In genomic region chr10:77418138-77418537, GRCm38 (mm10) we compare ENCODE assay signal across 8 mouse cellular contexts. TPM values are rescaled to one million over a fixed set of nuclear protein-coding genes. Genes with fewer than 3 reads are reported as not detected.
DNase-seq lines count a peak whose midpoint lies in the region; ATAC-seq lines count a peak whose summit lies in the region.

Gene Adarb1 (minus strand): TSS chr10:77418270.

- WGBS in intestine, embryonic 15.5 days, result under 1% methylated on average over 53 of the region's 57 CpGs

- H3K27ac ChIP-seq in intestine, embryonic 15.5 days, result no peak within 1 kb of the TSS

- H3K36me3 ChIP-seq in intestine, embryonic 15.5 days, result no peaks in the 10 kb centered on the region

- H3K4me1 ChIP-seq in intestine, embryonic 15.5 days (replicated peaks), result peaks cover 9% of the 10 kb centered on the region

- peaks cover 16% of the 10 kb centered on the region for H3K27me3 ChIP-seq in intestine, embryonic 15.5 days (replicated peaks)

- peak within 1 kb of the TSS; percentile 83 for H3K4me3 ChIP-seq in intestine, embryonic 15.5 days (replicated peaks)

- intact Hi-C loops in left cerebral cortex, postnatal 14 days (cut with DNase I), result loop anchor here (5.0 kb wide), 2 partner anchors 51 to 79 kb away; no protein-coding TSS in a partner anchor

- peak within 1 kb of the TSS; percentile 65 for H3K9ac ChIP-seq in intestine, embryonic 15.5 days

- H3K4me2 ChIP-seq in intestine, embryonic 15.5 days (replicated peaks), result peak within 1 kb of the TSS; percentile 98

- peak; percentile 97 for ATAC-seq in intestine, embryonic 15.5 days
- peak; percentile 95 for ATAC-seq in megakaryocyte-erythroid progenitor cell, adult 5-6 weeks (replicated peaks; ENCODE audit: low FRiP score, low TSS enrichment, poor library complexity, severe bottlenecking)

- DNase-seq in adrenal gland, postnatal 10 days, result peak; percentile 96
- peak; percentile 95 for DNase-seq in embryo, embryonic 9.5 days (ENCODE audit: extremely low spot score)
- DNase-seq in gastrocnemius, postnatal 4 days (ENCODE audit: low spot score in 2 of 2), result peak; percentile 87
- DNase-seq in left cerebral cortex, postnatal 14 days (ENCODE audit: low spot score in 2 of 2), result peak; percentile 90
- DNase-seq in right cerebral cortex, postnatal 14 days, result peak; percentile 89
- DNase-seq in urinary bladder, postnatal 25 days (ENCODE audit: low spot score), result peak; percentile 90

- H3K9me3 ChIP-seq in intestine, embryonic 15.5 days, result no peaks in the 10 kb centered on the region

RNA-seq across cellular contexts. Expression of gene Adarb1, which starts in this region (rescaled TPM):
- total RNA-seq in adrenal gland, postnatal 10 days (2021), result 10 to 100 TPM; 16.7 to 18.2 TPM
- 10 to 100 TPM in 1 of 2 experiments, 1 to 10 TPM in 1; 9.7 to 11.4 TPM for total RNA-seq in gastrocnemius, postnatal 4 days (2021)
- polyA plus RNA-seq in intestine, embryonic 15.5 days (2015; fragmentation: Nextera tagmentation; extraction: Ambion mirVana), result 4.4 and 5.8 TPM in 2 replicates
- 100 to 1,000 TPM; 118 to 121 TPM for total RNA-seq in left cerebral cortex, postnatal 14 days (2021)
- total RNA-seq in megakaryocyte-erythroid progenitor cell, adult 5-6 weeks (2014; fragmentation: Nextera tagmentation), result 0.28 TPM in 1 of 2 replicates, not detected in the other
- 1.1 and 3.9 TPM in 2 replicates for total RNA-seq in megakaryocyte-erythroid progenitor cell, adult 5-6 weeks (2017)

Comparison
In these comparisons a context has a peak if more than half of its experiments do, and no peak if none do; other contexts are left out.
1. RNA of gene Adarb1 (total RNA-seq): 118 to 121 TPM in left cerebral cortex, postnatal 14 days; 16.7 to 18.2 TPM in adrenal gland, postnatal 10 days, 9.7 to 11.4 TPM in gastrocnemius, postnatal 4 days and 0.28 to 3.9 TPM in megakaryocyte-erythroid progenitor cell, adult 5-6 weeks; every median in the first group is over 4 times any median in the second.
2. Peak in every context shown above with its lines, with median percentiles within 50 percentile points of each other: DNase-seq.